Comparison of ENCODE assay signal across 12 mouse cellular contexts in genomic region chr9:71728822-71729311, GRCm38 (mm10). TPM values are rescaled to one million over a fixed set of nuclear protein-coding genes. Genes with fewer than 3 reads are reported as not detected.
DNase-seq lines count a peak whose midpoint lies in the region; ATAC-seq lines count a peak whose summit lies in the region.
"Had no signal": no experiment of that assay in that cellular context is flagged by ENCODE, and none has a peak within 500 bp of the region (broad histone marks: within the 10 kb centered on the region; RNA-seq: fewer than 3 reads in every experiment).

No protein-coding gene starts in this region.

- DNase-seq in hindbrain, embryonic 11.5 days (ENCODE audit: low spot score): no peak
- no peak for DNase-seq in lung, adult 18-20 months
- peak; percentile 85 to 92 for DNase-seq in cerebellum, postnatal 14 days
- DNase-seq in left cerebral cortex, adult 11 months (ENCODE audit: low spot score): no peak
- DNase-seq: heart, adult 2 months had no signal

- peaks cover 7% of the 10 kb centered on the region for H3K4me1 ChIP-seq in hindbrain, embryonic 16.5 days (ENCODE audit: control insufficient read depth, insufficient read depth, low read depth, low read length)
- H3K4me1 ChIP-seq in hindbrain, embryonic 11.5 days (replicated peaks; ENCODE audit: control insufficient read depth, insufficient read depth, low read length): no peaks in the 10 kb centered on the region
- H3K4me1 ChIP-seq in lung, embryonic 16.5 days (replicated peaks; ENCODE audit: control insufficient read depth, insufficient read depth, low read length): peaks cover 11% of the 10 kb centered on the region
- peaks cover 72% of the 10 kb centered on the region for H3K4me1 ChIP-seq in heart, embryonic 12.5 days (replicated peaks)

- peak overlapping the region; percentile 37; the same call in 1 of the 2 replicates for H3K27ac ChIP-seq in hindbrain, embryonic 16.5 days (ENCODE audit: low read depth, low read length)
- H3K27ac ChIP-seq in hindbrain, embryonic 11.5 days (ENCODE audit: low read depth, low read length): no peak overlapping the region
- H3K27ac ChIP-seq in lung, embryonic 16.5 days (ENCODE audit: low read length): no peak overlapping the region
- H3K27ac ChIP-seq in heart, embryonic 12.5 days (ENCODE audit: poor library complexity, severe bottlenecking): no peak overlapping the region
- H3K27ac ChIP-seq: embryonic facial prominence, embryonic 12.5 days; heart, adult 2 months; macrophage had no signal

- no peaks in the 10 kb centered on the region for H3K27me3 ChIP-seq in hindbrain, embryonic 16.5 days (replicated peaks; ENCODE audit: control insufficient read depth, insufficient read depth, low read length)
- H3K27me3 ChIP-seq in hindbrain, embryonic 11.5 days (ENCODE audit: control insufficient read depth, insufficient read depth, low read length): no peaks in the 10 kb centered on the region
- no peaks in the 10 kb centered on the region for H3K27me3 ChIP-seq in lung, embryonic 16.5 days (ENCODE audit: control insufficient read depth, insufficient read depth, low read depth, low read length)
- no peaks in the 10 kb centered on the region; the same call in 1 of the 2 replicates for H3K27me3 ChIP-seq in heart, embryonic 12.5 days (replicated peaks)
- H3K27me3 ChIP-seq: embryonic facial prominence, embryonic 12.5 days had no signal

- ATAC-seq in hindbrain, embryonic 16.5 days: peak; percentile 88
- ATAC-seq in hindbrain, embryonic 11.5 days (ENCODE audit: low FRiP score): no peak
- peak; percentile 57 for ATAC-seq in lung, embryonic 16.5 days (ENCODE audit: low read depth)
- ATAC-seq in cerebellum, adult (ENCODE audit: insufficient number of reproducible peaks, low FRiP score, low TSS enrichment): peak; percentile 96
- ATAC-seq in heart, embryonic 12.5 days (ENCODE audit: insufficient number of reproducible peaks, low FRiP score): no peak

- no peak overlapping the region for H3K4me3 ChIP-seq in hindbrain, embryonic 16.5 days (ENCODE audit: low read length)
- H3K4me3 ChIP-seq in hindbrain, embryonic 11.5 days (ENCODE audit: low read depth, low read length): no peak overlapping the region
- H3K4me3 ChIP-seq in lung, embryonic 16.5 days (ENCODE audit: low read length): no peak overlapping the region
- H3K4me3 ChIP-seq in heart, embryonic 12.5 days: no peak overlapping the region
- H3K4me3 ChIP-seq: embryonic facial prominence, embryonic 12.5 days; heart, adult 2 months; myocyte had no signal

- no peak overlapping the region for H3K9ac ChIP-seq in hindbrain, embryonic 16.5 days (ENCODE audit: low read depth, low read length)
- H3K9ac ChIP-seq in hindbrain, embryonic 11.5 days (ENCODE audit: low read depth, low read length): no peak overlapping the region
- H3K9ac ChIP-seq in lung, embryonic 16.5 days (ENCODE audit: low read length): no peak overlapping the region
- no peak overlapping the region for H3K9ac ChIP-seq in heart, embryonic 12.5 days
- H3K9ac ChIP-seq: embryonic facial prominence, embryonic 12.5 days had no signal

- H3K36me3 ChIP-seq in hindbrain, embryonic 16.5 days (ENCODE audit: control insufficient read depth, insufficient read depth, low read length): no peaks in the 10 kb centered on the region
- no peaks in the 10 kb centered on the region for H3K36me3 ChIP-seq in hindbrain, embryonic 11.5 days (ENCODE audit: control insufficient read depth, insufficient read depth, low read length)
- peaks cover 10% of the 10 kb centered on the region for H3K36me3 ChIP-seq in lung, embryonic 16.5 days (ENCODE audit: control insufficient read depth, insufficient read depth, low read length)
- H3K36me3 ChIP-seq in heart, embryonic 12.5 days: peaks cover 19% of the 10 kb centered on the region

- 45% methylated on average over 5 of the region's 5 CpGs for WGBS in hindbrain, embryonic 16.5 days
- 71% methylated on average over 5 of the region's 5 CpGs for WGBS in hindbrain, embryonic 11.5 days
- WGBS in lung, embryonic 16.5 days: 45% methylated on average over 5 of the region's 5 CpGs
- WGBS in heart, embryonic 12.5 days: 76% methylated on average over 5 of the region's 5 CpGs

- H3K9me3 ChIP-seq in hindbrain, embryonic 16.5 days (ENCODE audit: control insufficient read depth, low read length): no peaks in the 10 kb centered on the region
- no peaks in the 10 kb centered on the region for H3K9me3 ChIP-seq in hindbrain, embryonic 11.5 days (ENCODE audit: control insufficient read depth, low read length)
- H3K9me3 ChIP-seq in lung, embryonic 16.5 days (ENCODE audit: control insufficient read depth, low read length): no peaks in the 10 kb centered on the region
- no peaks in the 10 kb centered on the region for H3K9me3 ChIP-seq in heart, embryonic 12.5 days (replicated peaks)
- H3K9me3 ChIP-seq: embryonic facial prominence, embryonic 12.5 days had no signal

- H3K4me2 ChIP-seq in hindbrain, embryonic 16.5 days (ENCODE audit: low read length): no peak overlapping the region
- H3K4me2 ChIP-seq in hindbrain, embryonic 11.5 days (replicated peaks; ENCODE audit: low read depth, low read length): no peak overlapping the region
- no peak overlapping the region for H3K4me2 ChIP-seq in lung, embryonic 16.5 days (ENCODE audit: low read depth, low read length)
- H3K4me2 ChIP-seq in heart, embryonic 12.5 days: no peak overlapping the region
- H3K4me2 ChIP-seq: embryonic facial prominence, embryonic 12.5 days had no signal

RNA-seq across cellular contexts. Expression of gene Cgnl1, which starts 42.5 kb away (rescaled TPM):
- polyA plus RNA-seq in hindbrain, embryonic 16.5 days (2015; fragmentation: Nextera tagmentation; extraction: Ambion mirVana): 7.0 and 7.1 TPM in 2 replicates
- 5.0 and 6.3 TPM in 2 replicates for polyA plus RNA-seq in hindbrain, embryonic 11.5 days (2014; fragmentation: Nextera tagmentation; extraction: Ambion mirVana)
- 21.4 and 21.8 TPM in 2 replicates for polyA plus RNA-seq in lung, embryonic 16.5 days (2015; fragmentation: Nextera tagmentation; extraction: Ambion mirVana)
- 54.6 and 57.2 TPM in 2 replicates for polyA plus RNA-seq in heart, embryonic 12.5 days (2016; fragmentation: Nextera tagmentation; extraction: Ambion mirVana)

Comparison
In these comparisons a context has a peak if more than half of its experiments do, and no peak if none do; other contexts are left out.
1. ATAC-seq: peak in hindbrain, embryonic 16.5 days (single experiment), lung, embryonic 16.5 days (single experiment) and cerebellum, adult (single experiment); none in hindbrain, embryonic 11.5 days (single experiment) and heart, embryonic 12.5 days (single experiment).
2. DNase-seq: peak in cerebellum, postnatal 14 days (2 of 2); none in hindbrain, embryonic 11.5 days (single experiment), lung, adult 18-20 months (0 of 2) and left cerebral cortex, adult 11 months (single experiment).